In genomic region chr17:24535300-24535699, GRCm38 (mm10) we compare ENCODE assay signal across 28 mouse cellular contexts. TPM values are rescaled to one million over a fixed set of nuclear protein-coding genes. Genes with fewer than 3 reads are reported as not detected.
DNase-seq lines count a peak whose midpoint lies in the region; ATAC-seq and TF ChIP-seq lines count a peak whose summit lies in the region.
"Had no signal": no experiment of that assay in that cellular context is flagged by ENCODE, and none has a peak within 500 bp of the region (broad histone marks: within the 10 kb centered on the region; RNA-seq: fewer than 3 reads in every experiment).

No protein-coding gene starts in this region.

- H3K27ac ChIP-seq in forebrain, postnatal 0 days (ENCODE audit: low read depth, low read length) = peak overlapping the region; percentile 45; the same call in 1 of the 2 replicates
- no peak overlapping the region for H3K27ac ChIP-seq in forebrain, embryonic 12.5 days
- peak overlapping the region; percentile 91 for H3K27ac ChIP-seq in layer of hippocampus, adult 2 months
- peak overlapping the region; percentile 15; the same call in 1 of the 2 replicates for H3K27ac ChIP-seq in olfactory bulb, adult 2 months (ENCODE audit: insufficient read depth, low read depth, low read length)
- H3K27ac ChIP-seq: heart, embryonic 13.5 days; hindbrain, embryonic 15.5 days; liver, embryonic 14.5 days had no signal

- no peak overlapping the region for H3K9ac ChIP-seq in forebrain, postnatal 0 days
- H3K9ac ChIP-seq in forebrain, embryonic 12.5 days = no peak overlapping the region
- H3K9ac ChIP-seq: heart, embryonic 13.5 days; hindbrain, embryonic 15.5 days; liver, embryonic 14.5 days had no signal

- H3K4me3 ChIP-seq in forebrain, postnatal 0 days (ENCODE audit: low read depth, low read length) = no peak overlapping the region
- no peak overlapping the region for H3K4me3 ChIP-seq in forebrain, embryonic 12.5 days (replicated peaks)
- no peak overlapping the region for H3K4me3 ChIP-seq in layer of hippocampus, adult 2 months
- H3K4me3 ChIP-seq in olfactory bulb, adult 2 months (ENCODE audit: insufficient read depth, low read depth, low read length) = no peak overlapping the region
- H3K4me3 ChIP-seq: heart, embryonic 13.5 days; hindbrain, embryonic 15.5 days had no signal

- no peak for DNase-seq in forebrain, postnatal 0 days
- DNase-seq in layer of hippocampus, adult 2 months (ENCODE audit: low spot score in 2 of 2) = no peak
- DNase-seq in layer of hippocampus, postnatal 36 days = no peak
- DNase-seq in brain, adult 2 months (ENCODE audit: low read depth, low spot score) = peak; percentile 77
- no peak for DNase-seq in spleen, postnatal 14 days (ENCODE audit: low spot score in 2 of 2)
- DNase-seq: adrenal gland, postnatal 14 days; cerebellum, adult 18-20 months; cerebellum, postnatal 10 days; heart, postnatal 10 days; kidney, adult 18-20 months; kidney, postnatal 10 days; left cerebral cortex, postnatal 4 days; liver; lung, adult 2 months; lung, postnatal 14 days; midbrain, embryonic 14.5 days; retina, postnatal 1 day; thymus, adult 18-20 months; thymus, postnatal 25 days had no signal

- TF ChIP-seq CTCF in forebrain, postnatal 0 days (IDR thresholded peaks at IDR 0.05; ENCODE audit: low read depth) = no peak
- TF ChIP-seq CTCF in layer of hippocampus, adult 2 months (conservative IDR thresholded peaks at IDR 0.05) = no peak
- TF ChIP-seq CTCF in olfactory bulb, adult 2 months (IDR thresholded peaks at IDR 0.05; ENCODE audit: insufficient read depth, low read depth, low read length) = no peak

- peaks cover 22% of the 10 kb centered on the region for H3K4me1 ChIP-seq in forebrain, postnatal 0 days (ENCODE audit: insufficient read depth)
- peaks cover 42% of the 10 kb centered on the region for H3K4me1 ChIP-seq in forebrain, embryonic 12.5 days
- peaks cover 34% of the 10 kb centered on the region for H3K4me1 ChIP-seq in olfactory bulb, adult 2 months (ENCODE audit: control insufficient read depth, insufficient read depth, low read length)

- ATAC-seq in forebrain, postnatal 0 days = no peak
- no peak for ATAC-seq in forebrain, embryonic 12.5 days (ENCODE audit: low FRiP score)
- ATAC-seq: CD4-positive, CD25-positive, alpha-beta regulatory T cell, adult 4 months had no signal

- no peaks in the 10 kb centered on the region for H3K9me3 ChIP-seq in forebrain, postnatal 0 days (ENCODE audit: low read length)
- H3K9me3 ChIP-seq in forebrain, embryonic 12.5 days = no peaks in the 10 kb centered on the region
- H3K9me3 ChIP-seq: heart, embryonic 13.5 days; hindbrain, embryonic 15.5 days had no signal

- no peaks in the 10 kb centered on the region for H3K27me3 ChIP-seq in forebrain, postnatal 0 days (ENCODE audit: insufficient read depth, low read length)
- no peaks in the 10 kb centered on the region for H3K27me3 ChIP-seq in forebrain, embryonic 12.5 days
- H3K27me3 ChIP-seq: heart, embryonic 13.5 days; hindbrain, embryonic 15.5 days had no signal

- no peak overlapping the region for H3K4me2 ChIP-seq in forebrain, postnatal 0 days (ENCODE audit: low read depth)
- no peak overlapping the region for H3K4me2 ChIP-seq in forebrain, embryonic 12.5 days
- H3K4me2 ChIP-seq: heart, embryonic 13.5 days; hindbrain, embryonic 15.5 days had no signal

- 46% methylated on average over 5 of the region's 5 CpGs for WGBS in forebrain, postnatal 0 days
- WGBS in forebrain, embryonic 12.5 days = 61% methylated on average over 5 of the region's 5 CpGs
- WGBS in olfactory bulb, adult 2 months = 42% methylated on average over 5 of the region's 5 CpGs

- no peak for TF ChIP-seq POLR2A in olfactory bulb, adult 2 months (IDR thresholded peaks at IDR 0.05; ENCODE audit: insufficient read depth, low read depth, low read length)

- peaks cover 4% of the 10 kb centered on the region; the same call in 1 of the 2 replicates for H3K36me3 ChIP-seq in forebrain, postnatal 0 days (ENCODE audit: insufficient read depth)
- peaks cover 11% of the 10 kb centered on the region for H3K36me3 ChIP-seq in forebrain, embryonic 12.5 days (replicated peaks)
- H3K36me3 ChIP-seq: hindbrain, embryonic 15.5 days had no signal

RNA-seq across cellular contexts. Expression of gene Rab26, which starts 1.3 kb away (rescaled TPM):
- 5.0 and 7.1 TPM in 2 replicates for total RNA-seq in forebrain, postnatal 0 days (2014; rRNA removed)
- polyA plus RNA-seq in forebrain, postnatal 0 days (2015; fragmentation: Nextera tagmentation; extraction: Ambion mirVana) = 10.1 and 12.4 TPM in 2 replicates
- polyA plus RNA-seq in forebrain, embryonic 12.5 days (2016; fragmentation: Nextera tagmentation; extraction: Ambion mirVana) = 1.7 and 1.9 TPM in 2 replicates
- total RNA-seq in layer of hippocampus, adult 2 months (2021) = 10 to 100 TPM; 78.2 to 82.2 TPM
- total RNA-seq in layer of hippocampus, postnatal 36 days (2021) = 10 to 100 TPM; 72.9 to 76.8 TPM
- polyA plus RNA-seq in olfactory bulb, adult 2 months (2012; ENCODE audit: insufficient read depth, insufficient read length, low replicate concordance, missing spikeins) = not detected in 2 replicates
- total RNA-seq: hematopoietic stem cell, adult 5-6 weeks; monocyte, adult 5-6 weeks had no signal

RNA-seq across cellular contexts. Expression of gene Traf7, which starts 7.6 kb away (rescaled TPM):
- total RNA-seq in forebrain, postnatal 0 days (2014; rRNA removed) = 145 and 168 TPM in 2 replicates
- polyA plus RNA-seq in forebrain, postnatal 0 days (2015; fragmentation: Nextera tagmentation; extraction: Ambion mirVana) = 81.4 and 82.0 TPM in 2 replicates
- 100 and 103 TPM in 2 replicates for polyA plus RNA-seq in forebrain, embryonic 12.5 days (2016; fragmentation: Nextera tagmentation; extraction: Ambion mirVana)
- total RNA-seq in layer of hippocampus, adult 2 months (2021) = 10 to 100 TPM; 87.9 to 95.5 TPM
- total RNA-seq in layer of hippocampus, postnatal 36 days (2021) = 10 to 100 TPM; 86.7 to 95.1 TPM
- not detected in 2 replicates for polyA plus RNA-seq in olfactory bulb, adult 2 months (2012; ENCODE audit: insufficient read depth, insufficient read length, low replicate concordance, missing spikeins)

RNA-seq across cellular contexts. Expression of gene Pkd1, which starts 14.3 kb away (rescaled TPM):
- total RNA-seq in forebrain, postnatal 0 days (2014; rRNA removed) = 48.9 and 58.8 TPM in 2 replicates
- 4.9 and 8.9 TPM in 2 replicates for polyA plus RNA-seq in forebrain, postnatal 0 days (2015; fragmentation: Nextera tagmentation; extraction: Ambion mirVana)
- 15.5 and 17.9 TPM in 2 replicates for polyA plus RNA-seq in forebrain, embryonic 12.5 days (2016; fragmentation: Nextera tagmentation; extraction: Ambion mirVana)
- total RNA-seq in layer of hippocampus, adult 2 months (2021) = 10 to 100 TPM; 87.0 to 93.3 TPM
- total RNA-seq in layer of hippocampus, postnatal 36 days (2021) = 10 to 100 TPM; 84.9 to 95.3 TPM
- not detected in 2 replicates for polyA plus RNA-seq in olfactory bulb, adult 2 months (2012; ENCODE audit: insufficient read depth, insufficient read length, low replicate concordance, missing spikeins)

RNA-seq across cellular contexts. Expression of gene Caskin1, which starts 46.9 kb away (rescaled TPM):
- 90.0 and 113 TPM in 2 replicates for total RNA-seq in forebrain, postnatal 0 days (2014; rRNA removed)
- 14.9 and 25.3 TPM in 2 replicates for polyA plus RNA-seq in forebrain, postnatal 0 days (2015; fragmentation: Nextera tagmentation; extraction: Ambion mirVana)
- 14.8 and 16.6 TPM in 2 replicates for polyA plus RNA-seq in forebrain, embryonic 12.5 days (2016; fragmentation: Nextera tagmentation; extraction: Ambion mirVana)
- 100 to 1,000 TPM; 153 to 158 TPM for total RNA-seq in layer of hippocampus, adult 2 months (2021)
- total RNA-seq in layer of hippocampus, postnatal 36 days (2021) = 100 to 1,000 TPM; 158 to 160 TPM
- polyA plus RNA-seq in olfactory bulb, adult 2 months (2012; ENCODE audit: insufficient read depth, insufficient read length, low replicate concordance, missing spikeins) = not detected in 2 replicates
- total RNA-seq: common myeloid progenitor, adult 5-6 weeks; hematopoietic stem cell, adult 5-6 weeks; monocyte, adult 5-6 weeks had no signal

RNA-seq across cellular contexts. Expression of gene Mlst8, which starts 56.4 kb away (rescaled TPM):
- total RNA-seq in forebrain, postnatal 0 days (2014; rRNA removed) = 36.5 and 45.5 TPM in 2 replicates
- 23.9 and 28.2 TPM in 2 replicates for polyA plus RNA-seq in forebrain, postnatal 0 days (2015; fragmentation: Nextera tagmentation; extraction: Ambion mirVana)
- polyA plus RNA-seq in forebrain, embryonic 12.5 days (2016; fragmentation: Nextera tagmentation; extraction: Ambion mirVana) = 34.4 and 37.9 TPM in 2 replicates
- 10 to 100 TPM; 36.0 to 44.9 TPM for total RNA-seq in layer of hippocampus, adult 2 months (2021)
- 10 to 100 TPM; 40.7 to 45.0 TPM for total RNA-seq in layer of hippocampus, postnatal 36 days (2021)
- polyA plus RNA-seq in olfactory bulb, adult 2 months (2012; ENCODE audit: insufficient read depth, insufficient read length, low replicate concordance, missing spikeins) = not detected in 2 replicates
